Mouse (Mus musculus) small intestine, adult 2 months (tissue): Measurements from ENCODE around the gene Mindy4b-ps.

Experiments used
- CTCF ChIP-seq: fragments of 200-500 bp; IDR thresholded peaks from 2 replicates; pipeline ENCODE4 v1.5.1; 2012; ENCODE audit warnings: low read depth, mild to moderate bottlenecking, control low read depth, inconsistent platforms, low read length, moderate library complexity, mixed read lengths; ENCODE audit not compliant: insufficient replicate concordance, insufficient read length; ENCODE audit errors: extremely low read depth
- POLR2A ChIP-seq: fragments of 200-500 bp; IDR thresholded peaks from 2 replicates; pipeline ENCODE4 v1.6.1; 2012; ENCODE audit warnings: low read depth, mild to moderate bottlenecking, control low read depth, inconsistent platforms, low read length, moderate library complexity

GRCm38 (mm10) chr3:58817337-58817736 is 4.8 kb downstream of the Mindy4b-ps start:
- TF ChIP-seq CTCF = no peak
- no peak for TF ChIP-seq POLR2A
